Mouse (Mus musculus) liver, adult 2 months (tissue): Measurements from ENCODE around the gene Car6.

ENCODE experiments used
- CTCF ChIP-seq: fragments of 200-500 bp; IDR thresholded peaks from 2 replicates; pipeline ENCODE4 v1.5.1; 2011; ENCODE audit warnings: low read depth, low read length, control low read depth
- POLR2A ChIP-seq: fragments of 200-500 bp; IDR thresholded peaks from 2 replicates; pipeline ENCODE4 v1.6.1; 2011; ENCODE audit warnings: low read length, control low read depth; ENCODE audit not compliant: insufficient read depth; ENCODE audit errors: extremely low read depth

GRCm38 (mm10) chr4:150236521-150237481 lies 35.7 kb upstream of the Car6 start, which contains the start of gene Eno1:
- TF ChIP-seq CTCF (no peak), POLR2A (peak; percentile 86)
